ENCODE assay signal across 11 mouse cellular contexts in genomic region chr10:42859781-42860158, GRCm38 (mm10). TPM values are rescaled to one million over a fixed set of nuclear protein-coding genes. Genes with fewer than 3 reads are reported as not detected.
DNase-seq lines count a peak whose midpoint lies in the region; ATAC-seq lines count a peak whose summit lies in the region.
"Had no signal": no experiment of that assay in that cellular context is flagged by ENCODE, and none has a peak within 500 bp of the region (broad histone marks: within the 10 kb centered on the region; RNA-seq: fewer than 3 reads in every experiment).

No protein-coding gene starts in this region.

- 19% methylated on average over 2 of the region's 2 CpGs for WGBS in embryonic facial prominence, embryonic 13.5 days
- WGBS in hindbrain, embryonic 13.5 days = 48% methylated on average over 2 of the region's 2 CpGs
- 43% methylated on average over 2 of the region's 2 CpGs for WGBS in midbrain, embryonic 13.5 days

- peak overlapping the region; percentile 52; the same call in 1 of the 2 replicates for H3K27ac ChIP-seq in embryonic facial prominence, embryonic 13.5 days
- peak overlapping the region; percentile 89 for H3K27ac ChIP-seq in hindbrain, embryonic 13.5 days
- H3K27ac ChIP-seq in midbrain, embryonic 13.5 days = peak overlapping the region; percentile 92
- H3K27ac ChIP-seq: liver, embryonic 15.5 days had no signal

- peak overlapping the region; percentile 16; the same call in 1 of the 2 replicates for H3K9ac ChIP-seq in embryonic facial prominence, embryonic 13.5 days
- H3K9ac ChIP-seq in hindbrain, embryonic 13.5 days = 0 out of 2 replicates have a peak overlapping the region, but pooled peaks have one; percentile 25
- peak overlapping the region; percentile 65 for H3K9ac ChIP-seq in midbrain, embryonic 13.5 days (replicated peaks)
- H3K9ac ChIP-seq: liver, embryonic 15.5 days had no signal

- ATAC-seq in embryonic facial prominence, embryonic 13.5 days (ENCODE audit: insufficient number of reproducible peaks, insufficient read depth, low FRiP score, low TSS enrichment, low read depth) = no peak
- ATAC-seq in hindbrain, embryonic 13.5 days (ENCODE audit: low FRiP score) = no peak
- ATAC-seq in midbrain, embryonic 13.5 days = no peak

- no peaks in the 10 kb centered on the region for H3K27me3 ChIP-seq in embryonic facial prominence, embryonic 13.5 days
- 0 out of 2 replicates have a peak, but pooled peaks cover 7% of the 10 kb centered on the region for H3K27me3 ChIP-seq in hindbrain, embryonic 13.5 days
- H3K27me3 ChIP-seq in midbrain, embryonic 13.5 days = no peaks in the 10 kb centered on the region
- H3K27me3 ChIP-seq: CH12.LX had no signal

- peaks cover 45% of the 10 kb centered on the region for H3K4me1 ChIP-seq in embryonic facial prominence, embryonic 13.5 days
- H3K4me1 ChIP-seq in hindbrain, embryonic 13.5 days (replicated peaks) = peaks cover 55% of the 10 kb centered on the region
- peaks cover 53% of the 10 kb centered on the region for H3K4me1 ChIP-seq in midbrain, embryonic 13.5 days (replicated peaks)

- intact Hi-C loops in left cerebral cortex, postnatal 10 days (cut with DNase I) = no loop called here

- DNase-seq in 3T3-L1 (ENCODE audit: low read depth, low spot score) = peak; percentile 63
- no peak for DNase-seq in MN1 (ENCODE audit: low spot score)
- no peak for DNase-seq in left cerebral cortex, postnatal 10 days (ENCODE audit: extremely low spot score in 1 of 2, low spot score in 2 of 2)
- DNase-seq in T-cell, adult 2 months (ENCODE audit: low spot score) = no peak
- DNase-seq in lung, postnatal 25 days (ENCODE audit: low spot score) = no peak
- DNase-seq: cerebellum, postnatal 14 days had no signal

- no peaks in the 10 kb centered on the region for H3K9me3 ChIP-seq in embryonic facial prominence, embryonic 13.5 days
- no peaks in the 10 kb centered on the region for H3K9me3 ChIP-seq in hindbrain, embryonic 13.5 days
- H3K9me3 ChIP-seq in midbrain, embryonic 13.5 days = no peaks in the 10 kb centered on the region
- H3K9me3 ChIP-seq: liver, embryonic 15.5 days had no signal

- H3K4me2 ChIP-seq in embryonic facial prominence, embryonic 13.5 days = peak overlapping the region; percentile 59
- H3K4me2 ChIP-seq in hindbrain, embryonic 13.5 days = peak overlapping the region; percentile 58
- peak overlapping the region; percentile 60 for H3K4me2 ChIP-seq in midbrain, embryonic 13.5 days (replicated peaks)

- H3K36me3 ChIP-seq in embryonic facial prominence, embryonic 13.5 days = no peaks in the 10 kb centered on the region
- H3K36me3 ChIP-seq in hindbrain, embryonic 13.5 days = no peaks in the 10 kb centered on the region
- H3K36me3 ChIP-seq in midbrain, embryonic 13.5 days = no peaks in the 10 kb centered on the region
- H3K36me3 ChIP-seq: liver, embryonic 15.5 days had no signal

- peak overlapping the region; percentile 30; the same call in 1 of the 2 replicates for H3K4me3 ChIP-seq in embryonic facial prominence, embryonic 13.5 days
- peak overlapping the region; percentile 41; the same call in 1 of the 2 replicates for H3K4me3 ChIP-seq in hindbrain, embryonic 13.5 days
- peak overlapping the region; percentile 43; the same call in 1 of the 2 replicates for H3K4me3 ChIP-seq in midbrain, embryonic 13.5 days (replicated peaks)

RNA-seq across cellular contexts. Expression of gene Scml4, which starts 0.4 kb away (rescaled TPM):
- polyA plus RNA-seq in embryonic facial prominence, embryonic 13.5 days (2015; fragmentation: Nextera tagmentation; extraction: Ambion mirVana) = 1.2 and 1.4 TPM in 2 replicates
- polyA plus RNA-seq in hindbrain, embryonic 13.5 days (2015; fragmentation: Nextera tagmentation; extraction: Ambion mirVana) = 7.1 and 10.2 TPM in 2 replicates
- polyA plus RNA-seq in midbrain, embryonic 13.5 days (2015; fragmentation: Nextera tagmentation; extraction: Ambion mirVana) = 10.3 and 11.3 TPM in 2 replicates
- 1 to 10 TPM; 7.7 to 8.4 TPM for total RNA-seq in left cerebral cortex, postnatal 10 days (2021)
